Mouse (Mus musculus) CD8-positive naive resting alpha-beta T cell, adult 2 months (primary cell): ENCODE results near the gene Vstm2l.

Experiments used
- DNase-seq, 2 experiments: peaks; one replicate each; pipeline ENCODE4 v3.0.0; 2022; ENCODE audit warnings: low read depth in 2 of 2, low spot score in 2 of 2

Gene Vstm2l

GRCm38 (mm10) chr2:157914105-157914764, at the start of gene Vstm2l:
Gene Vstm2l (plus strand): TSS chr2:157914653.
- DNase-seq, result no peak

GRCm38 (mm10) chr2:157867126-157867525, 47.3 kb upstream of the Vstm2l start:
- DNase-seq, result no peak

DNA sequence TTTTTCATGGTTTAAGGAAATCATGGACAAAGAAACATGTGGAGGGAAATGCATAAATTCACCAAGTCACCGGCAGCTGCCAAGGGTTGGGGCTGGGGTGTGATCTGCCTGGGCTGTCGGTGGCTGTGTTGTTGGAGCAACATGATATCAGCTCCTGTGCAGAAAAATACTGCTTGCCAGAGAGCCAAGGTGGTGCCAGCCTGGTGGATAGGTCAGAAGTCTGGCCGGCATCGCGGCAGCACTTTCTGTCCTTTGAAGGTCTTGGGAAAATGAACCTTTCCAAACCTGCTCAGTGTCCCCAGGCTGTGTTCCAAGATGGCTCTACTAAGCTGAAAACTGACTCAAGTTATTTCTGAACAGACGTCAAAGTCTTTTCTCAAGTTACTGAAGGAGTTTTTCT, 44.2 kb upstream of the Vstm2l start:
- no peak for DNase-seq

- no peak for DNase-seq
Measured at GRCm38 (mm10) chr2:157873223-157873622, 41.2 kb upstream of the Vstm2l start.

DNA sequence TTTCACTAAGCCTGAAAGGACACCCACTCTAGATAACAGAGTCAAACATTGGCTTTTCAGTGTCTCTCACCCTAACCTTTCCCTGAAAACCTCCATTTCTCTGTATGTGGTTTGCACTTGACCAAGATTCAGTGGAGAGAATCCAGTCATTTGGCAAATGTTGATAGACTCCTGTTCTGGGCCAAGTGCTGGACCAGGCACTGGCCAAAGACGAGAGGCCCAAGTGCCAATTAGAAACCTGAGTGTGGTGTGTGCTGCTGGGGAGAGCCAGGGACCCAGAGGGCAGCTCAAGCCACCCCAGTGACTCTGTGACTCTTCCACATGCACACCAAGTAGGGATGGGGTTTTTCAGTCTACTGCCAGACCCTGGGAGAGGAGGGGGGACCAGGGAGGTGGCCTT, 40.8 kb upstream of the Vstm2l start:
- DNase-seq, result no peak

DNA sequence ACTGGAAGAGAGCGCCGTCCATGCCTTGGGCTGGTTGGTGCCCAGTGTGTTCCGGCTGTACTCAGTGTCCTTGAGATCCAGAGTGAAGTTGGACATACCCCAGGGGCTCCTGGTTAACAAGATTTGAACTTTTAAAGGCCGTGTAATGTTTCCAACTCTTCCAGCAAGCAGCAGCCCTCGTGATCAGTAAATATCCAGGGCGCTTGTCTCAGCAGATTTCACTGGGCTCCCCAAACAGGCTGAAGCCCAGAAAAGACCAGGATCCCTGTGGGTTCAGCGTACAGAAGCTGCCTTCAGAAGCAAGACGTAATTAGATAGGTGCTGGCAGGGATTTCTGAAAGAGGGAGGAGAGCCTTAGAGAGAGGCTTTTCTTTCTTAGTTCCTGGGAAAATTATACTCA, 39.3 kb upstream of the Vstm2l start:
- DNase-seq, result no peak

DNA sequence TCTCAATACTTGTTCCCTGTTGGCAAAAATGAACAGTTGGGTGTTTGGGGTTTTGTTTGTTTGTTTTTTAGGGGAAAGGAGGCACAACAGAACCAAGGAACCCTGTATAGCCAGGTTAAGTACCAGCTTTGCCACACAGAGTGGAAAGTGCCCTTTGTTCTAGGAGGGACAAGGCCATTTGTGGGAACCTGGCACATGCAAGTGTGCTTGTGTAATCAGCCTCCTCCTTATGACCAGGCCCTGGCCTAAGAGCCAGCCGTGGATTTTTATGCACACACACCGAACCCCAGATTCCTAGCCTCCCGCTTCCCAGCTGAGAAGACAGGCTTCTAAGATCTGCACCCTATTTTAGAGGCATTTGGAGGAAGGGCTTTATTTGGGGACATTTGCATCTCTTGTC, 37.1 kb upstream of the Vstm2l start:
- no peak for DNase-seq

DNA sequence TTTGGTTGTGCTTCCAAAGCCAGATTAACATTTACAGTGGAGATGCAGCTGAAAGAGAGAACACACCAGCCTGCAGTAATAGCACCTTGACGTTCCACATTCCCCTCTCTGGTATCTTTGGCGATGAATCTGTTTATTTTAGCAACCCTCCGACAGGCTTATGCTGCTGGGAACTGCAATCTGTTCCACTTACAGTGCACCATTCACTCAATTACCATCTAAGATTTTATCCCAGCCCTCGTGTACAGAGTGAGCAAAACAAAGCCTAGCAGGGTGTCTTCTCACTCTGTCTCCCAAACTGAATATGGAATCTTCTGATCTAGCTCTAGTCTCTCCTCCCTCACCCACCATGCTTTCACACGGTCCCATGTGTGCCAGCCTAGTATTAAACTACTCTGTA, 36.5 kb upstream of the Vstm2l start:
- DNase-seq, result no peak

DNA sequence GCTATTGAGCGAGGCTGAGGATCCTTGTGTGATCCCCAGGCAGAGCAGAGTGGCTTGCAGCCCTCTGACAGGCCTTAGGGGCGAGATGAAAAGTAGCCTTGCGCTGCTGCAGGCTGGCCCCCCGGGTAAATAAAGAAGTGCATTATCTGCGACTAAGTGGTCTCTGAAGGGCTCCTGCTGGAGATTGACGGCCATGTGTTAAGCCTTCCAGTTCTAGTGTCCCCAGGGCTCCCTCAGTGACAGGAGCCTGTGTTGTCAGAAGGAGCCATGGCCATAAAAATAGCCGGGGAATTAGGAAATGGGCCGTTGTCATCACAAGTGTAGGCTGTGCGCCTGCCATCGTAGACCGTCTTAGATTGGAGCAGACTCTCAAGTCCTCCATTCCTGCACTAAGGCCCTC, 32.5 kb upstream of the Vstm2l start:
- no peak for DNase-seq

DNA sequence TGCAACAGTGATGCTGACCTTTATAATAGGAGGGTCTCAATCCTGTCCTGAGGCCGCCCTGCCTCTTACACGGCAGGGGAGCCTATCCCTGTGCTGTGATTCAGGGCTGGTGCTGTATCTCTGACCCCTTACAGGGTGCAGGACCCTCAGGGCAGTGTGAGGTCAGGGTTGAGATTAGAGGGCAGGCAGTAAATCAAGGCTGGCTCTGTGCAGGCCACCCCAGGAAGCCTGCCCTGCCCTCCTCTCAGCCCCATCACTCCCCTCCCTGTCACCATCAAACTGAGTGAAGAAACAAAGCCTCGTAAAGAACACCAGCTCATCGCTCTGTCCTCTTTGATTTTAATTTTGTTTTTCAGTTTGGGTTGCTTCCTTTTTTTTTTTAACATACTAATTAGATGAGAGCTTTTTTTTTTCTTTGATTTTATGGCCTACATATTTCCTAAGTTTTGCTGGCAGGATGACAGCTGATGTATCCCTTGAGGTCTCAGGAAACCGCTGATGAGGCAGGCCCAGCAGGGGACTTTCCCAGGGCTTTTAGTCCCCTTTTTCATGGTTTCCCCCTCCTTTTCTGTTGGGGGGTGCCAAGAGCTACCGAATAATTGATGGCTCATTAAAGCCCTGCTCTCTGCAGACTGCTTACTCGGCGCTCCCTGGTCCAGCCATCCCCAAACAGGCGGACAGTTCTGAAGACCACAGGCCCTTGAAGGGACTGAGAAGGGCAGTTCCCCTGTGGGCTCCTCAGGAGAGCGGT, 27.0 kb upstream of the Vstm2l start:
- no peak for DNase-seq

DNA sequence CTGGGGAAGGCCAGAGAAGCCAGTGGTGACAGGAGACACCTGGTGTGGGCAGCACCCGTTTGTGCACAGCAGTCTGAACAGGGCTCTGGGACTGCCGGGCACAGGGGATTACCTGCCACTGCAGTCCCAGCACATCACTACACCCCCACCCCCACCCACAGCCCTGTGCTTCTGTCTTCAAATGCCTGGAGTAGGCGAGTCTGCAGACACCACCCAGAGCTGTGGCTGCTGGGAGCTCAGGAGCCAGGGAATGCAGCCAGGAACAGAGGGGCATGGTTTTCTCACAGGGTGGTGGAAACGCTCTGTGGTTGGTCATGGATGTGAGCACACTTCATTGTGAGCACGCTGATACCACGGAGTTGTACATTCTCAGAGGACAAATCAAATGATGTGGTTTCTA, 23.3 kb upstream of the Vstm2l start:
- DNase-seq, result no peak

- no peak for DNase-seq
Measured at GRCm38 (mm10) chr2:157897131-157897530, 17.3 kb upstream of the Vstm2l start.

GRCm38 (mm10) chr2:157913204-157913636, 1.2 kb upstream of the Vstm2l start:
- no peak for DNase-seq

DNA sequence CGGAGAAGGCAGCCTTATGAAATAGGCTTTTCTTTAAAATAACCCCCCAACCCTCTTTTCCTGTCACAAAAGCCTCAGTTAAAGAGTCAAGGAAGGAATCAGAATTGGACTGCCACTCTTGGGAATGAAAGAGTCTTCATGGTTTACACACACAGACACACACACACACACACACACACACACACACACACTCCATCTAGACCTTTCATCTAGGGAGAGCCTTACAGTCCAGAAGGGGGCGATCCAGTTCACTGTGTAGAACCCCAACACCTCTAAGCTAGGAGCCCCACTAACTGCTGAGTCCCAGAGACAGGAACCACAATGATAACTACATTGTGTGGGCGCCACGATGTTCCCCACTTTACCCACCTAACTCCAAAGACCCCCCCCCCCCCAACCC, 748 bp upstream of the Vstm2l start:
- no peak for DNase-seq

DNA sequence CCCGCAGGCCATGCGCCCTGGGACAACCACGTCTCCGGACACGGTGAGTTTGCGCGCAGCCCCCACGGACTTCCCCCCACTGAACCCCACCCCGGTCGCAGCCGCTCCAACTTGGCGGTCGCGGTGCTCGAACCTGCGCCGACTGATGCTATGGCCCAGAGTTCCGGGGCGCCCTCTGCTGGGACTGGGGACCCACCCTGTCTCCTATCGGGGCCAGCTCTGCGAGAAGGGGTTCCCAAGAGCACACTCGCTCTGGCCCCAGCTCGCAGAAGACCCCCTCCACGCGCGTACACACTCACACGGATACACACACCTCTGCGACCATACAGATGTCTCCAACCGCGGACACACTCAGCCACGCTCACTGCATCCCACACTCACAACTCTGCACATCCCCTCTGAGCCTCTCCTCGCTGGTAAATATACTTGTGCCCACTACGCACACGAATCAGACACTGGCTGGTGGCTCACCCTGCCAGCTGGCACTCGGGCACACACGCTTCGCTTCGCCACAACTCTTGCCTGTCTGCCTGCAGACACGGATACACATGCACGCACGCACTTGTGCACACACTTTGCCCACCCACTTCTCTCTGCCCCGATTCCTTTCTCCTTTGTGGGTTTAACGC, 550 bp downstream of the Vstm2l start:
- DNase-seq, result no peak

DNA sequence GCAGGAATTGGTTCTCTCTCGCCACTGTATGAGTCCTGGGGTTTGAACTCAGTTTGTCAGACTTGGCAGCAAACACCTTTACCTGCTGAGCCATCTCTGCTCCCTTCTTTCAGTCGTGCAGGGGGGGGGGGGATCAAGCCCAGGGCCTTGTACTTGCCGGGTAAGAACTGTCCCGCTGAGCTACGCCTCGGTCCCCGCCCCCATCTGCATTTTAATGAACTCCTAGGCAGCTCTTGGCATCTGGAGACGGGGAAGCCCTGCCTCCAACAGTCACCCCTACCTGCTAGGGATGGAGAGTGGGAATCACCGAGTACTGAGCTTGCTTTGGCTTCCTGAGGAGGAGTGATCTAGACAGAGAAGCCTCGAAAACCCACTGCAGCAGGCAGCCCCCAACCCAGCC, 4.1 kb downstream of the Vstm2l start:
- DNase-seq, result no peak

DNA sequence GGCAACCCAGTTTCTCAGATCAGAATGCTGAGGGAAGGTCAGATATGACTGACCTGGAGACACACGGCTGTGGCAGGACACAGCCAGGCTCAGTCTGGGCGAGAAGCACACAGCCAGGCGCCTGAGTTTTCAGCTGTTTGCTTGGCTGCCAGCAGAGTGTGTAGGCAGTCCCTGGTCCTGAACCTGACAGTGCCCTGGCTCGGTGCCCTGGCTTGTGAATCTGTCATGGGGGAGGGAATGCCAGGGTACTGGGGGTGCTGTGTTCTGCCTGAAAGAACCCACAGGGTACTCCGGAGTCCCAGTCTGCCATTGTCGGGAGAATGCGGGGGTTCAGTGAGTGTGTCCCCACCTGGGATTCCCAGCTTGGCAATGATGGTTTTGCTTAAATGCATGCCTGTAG, 7.1 kb downstream of the Vstm2l start:
- no peak for DNase-seq

- no peak for DNase-seq
Measured at GRCm38 (mm10) chr2:157923406-157923805, 9.0 kb downstream of the Vstm2l start.

DNA sequence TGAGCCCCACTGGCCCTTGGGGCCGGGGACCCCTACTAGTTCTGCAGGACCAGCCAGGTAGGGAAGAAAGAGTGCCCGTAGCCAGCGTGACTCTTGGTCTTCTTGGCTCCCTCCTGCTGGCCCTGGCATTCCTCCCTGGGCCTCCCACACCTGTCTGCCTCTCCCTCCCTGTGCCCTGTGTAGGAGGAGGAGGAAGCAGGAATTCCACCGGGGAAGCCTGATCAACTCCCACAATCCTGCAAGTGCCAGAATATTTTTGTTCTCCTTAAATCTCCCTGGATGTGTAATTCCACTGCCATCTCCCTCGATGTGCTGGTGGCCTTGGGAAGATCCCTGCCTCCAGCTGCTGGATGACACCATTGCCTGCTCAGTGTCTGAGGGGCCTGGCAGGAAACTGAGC, 10.1 kb downstream of the Vstm2l start:
- DNase-seq, result no peak

DNA sequence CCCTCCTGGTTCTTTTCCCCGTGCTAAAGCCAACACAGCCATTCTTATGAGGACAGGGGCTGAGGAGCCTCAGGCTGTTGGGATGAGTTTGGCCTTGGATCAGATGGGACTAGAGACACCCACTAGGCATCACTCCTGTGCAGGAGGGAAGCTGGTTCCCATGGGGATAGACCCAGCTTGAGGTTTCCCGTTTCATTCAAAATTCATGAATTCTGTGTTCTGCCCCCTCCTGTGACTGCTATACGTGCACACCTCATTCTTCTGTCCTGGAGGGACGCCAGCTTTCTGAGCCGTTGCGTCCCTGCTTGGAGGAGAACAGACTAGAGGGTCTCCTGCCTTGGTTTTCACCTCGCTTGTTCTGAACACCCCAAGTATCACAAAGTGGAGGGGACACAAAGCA, 12.0 kb downstream of the Vstm2l start:
- DNase-seq, result no peak

GRCm38 (mm10) chr2:157926927-157927326, 12.5 kb downstream of the Vstm2l start:
- DNase-seq, result no peak

GRCm38 (mm10) chr2:157927397-157927796, 12.9 kb downstream of the Vstm2l start:
- no peak for DNase-seq
